Mouse (Mus musculus) intestine, embryonic 15.5 days (tissue): ENCODE measurements at regions not wholly inside any gene's neighbourhood (a gene's known extent, or its start where the extent isn't known, plus 50 kb on each side); places are given as distances from the start of the nearest gene placed in this dataset.
A peak's percentile ranks its signal among the peaks of the same experiment; 100 is the strongest.

Experiments
- ATAC-seq: fragments of 200-750 bp; cut with Nextera tagmentation; 2 replicates; pipeline ENCODE4 v1.8.0; 2017; ENCODE audit warnings: moderate TSS enrichment, moderate library complexity
- H3K27ac ChIP-seq: fragments of 300-500 bp; sonication (generic); 2 replicates; pipeline ENCODE4 v1.5.1; 2015; ENCODE audit warnings: mild to moderate bottlenecking, inconsistent platforms
- H3K27me3 ChIP-seq: fragments of 300-500 bp; sonication (generic); replicated peaks from 2 replicates; pipeline ENCODE4 v1.6.1; 2015; ENCODE audit warnings: inconsistent platforms
- H3K36me3 ChIP-seq: fragments of 300-500 bp; sonication (generic); 2 replicates; pipeline ENCODE4 v1.6.1; 2015; ENCODE audit warnings: inconsistent platforms
- H3K4me1 ChIP-seq: fragments of 300-500 bp; sonication (generic); replicated peaks from 2 replicates; pipeline ENCODE4 v1.6.1; 2015; ENCODE audit warnings: inconsistent platforms
- H3K4me2 ChIP-seq: fragments of 300-500 bp; sonication (generic); replicated peaks from 2 replicates; pipeline ENCODE4 v1.6.1; 2015; ENCODE audit warnings: mild to moderate bottlenecking, inconsistent platforms
- H3K4me3 ChIP-seq: fragments of 300-500 bp; sonication (generic); replicated peaks from 2 replicates; pipeline ENCODE4 v1.5.1; 2015; ENCODE audit warnings: inconsistent platforms
- H3K9ac ChIP-seq: fragments of 300-500 bp; sonication (generic); 2 replicates; pipeline ENCODE4 v1.6.1; 2015; ENCODE audit warnings: inconsistent platforms
- H3K9me3 ChIP-seq: fragments of 300-500 bp; sonication (generic); 2 replicates; pipeline ENCODE4 v1.6.1; 2016; ENCODE audit warnings: inconsistent platforms
- WGBS: fragments of 180-500 bp; shearing (Covaris S2); methylation state at CpG from one replicate; pipeline ENCODE4 v1.1.7; 2015; 5-methylcytosine and 5-hydroxymethylcytosine counted together

DNA sequence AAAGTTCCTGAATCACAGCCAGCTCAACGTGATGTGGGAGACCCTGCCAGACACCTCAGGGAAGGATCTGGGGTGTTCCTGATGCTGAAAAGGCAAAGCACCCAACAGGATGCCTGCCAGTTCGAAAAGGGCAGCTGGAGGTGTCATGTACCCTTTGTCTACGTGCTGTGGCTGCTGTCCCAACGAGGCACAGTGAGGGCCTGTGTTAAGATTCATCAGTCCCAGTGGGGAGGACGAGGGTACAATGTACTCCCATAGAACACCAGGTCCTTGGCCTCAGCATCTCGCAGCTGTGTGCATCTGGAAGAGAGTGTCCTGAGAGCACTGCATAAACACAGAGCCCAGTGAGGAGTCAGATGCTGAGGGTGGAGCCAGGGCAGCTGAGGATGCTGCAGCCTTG, 456.5 kb downstream of the Prdm2 start:
- Histone ChIP-seq H3K4me2 (no peak overlapping the region), H3K4me3 (no peak overlapping the region), H3K36me3 (no peaks in the 10 kb centered on the region), H3K27me3 (no peaks in the 10 kb centered on the region), H3K9ac (no peak overlapping the region), H3K4me1 (no peaks in the 10 kb centered on the region; the same call in 1 of the 2 replicates), H3K9me3 (no peaks in the 10 kb centered on the region), H3K27ac (peak overlapping the region; percentile 71)
- peak; percentile 86 for ATAC-seq
- 57% methylated on average over 6 of the region's 6 CpGs for WGBS

DNA sequence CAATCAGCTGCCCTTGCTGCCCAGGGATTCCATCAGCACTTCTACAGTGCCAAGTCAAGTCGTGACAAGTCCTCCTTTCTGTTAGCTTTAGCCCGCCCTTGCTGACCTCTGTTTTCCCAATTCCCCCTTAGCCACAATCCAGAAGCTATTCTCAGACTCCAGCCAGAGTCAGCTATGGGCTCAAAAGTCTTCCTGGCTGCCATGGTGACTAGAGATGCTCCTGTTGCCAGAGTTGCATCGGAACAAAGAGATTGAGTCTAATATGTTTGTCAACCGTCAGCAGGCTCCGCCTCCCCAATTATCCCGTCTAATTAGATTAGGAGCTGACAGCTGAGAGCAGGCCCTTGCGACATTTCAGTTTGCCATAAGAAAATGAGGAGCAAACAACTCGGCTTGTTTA, 462.9 kb downstream of the Prdm2 start:
- no peaks in the 10 kb centered on the region for H3K4me1 ChIP-seq
- ATAC-seq: no peak
- H3K27me3 ChIP-seq: no peaks in the 10 kb centered on the region
- 54% methylated on average over 8 of the region's 8 CpGs for WGBS
- no peak overlapping the region for H3K4me2 ChIP-seq
- no peak overlapping the region for H3K27ac ChIP-seq
- no peaks in the 10 kb centered on the region for H3K9me3 ChIP-seq
- H3K9ac ChIP-seq: no peak overlapping the region
- H3K4me3 ChIP-seq: no peak overlapping the region
- H3K36me3 ChIP-seq: no peaks in the 10 kb centered on the region

DNA sequence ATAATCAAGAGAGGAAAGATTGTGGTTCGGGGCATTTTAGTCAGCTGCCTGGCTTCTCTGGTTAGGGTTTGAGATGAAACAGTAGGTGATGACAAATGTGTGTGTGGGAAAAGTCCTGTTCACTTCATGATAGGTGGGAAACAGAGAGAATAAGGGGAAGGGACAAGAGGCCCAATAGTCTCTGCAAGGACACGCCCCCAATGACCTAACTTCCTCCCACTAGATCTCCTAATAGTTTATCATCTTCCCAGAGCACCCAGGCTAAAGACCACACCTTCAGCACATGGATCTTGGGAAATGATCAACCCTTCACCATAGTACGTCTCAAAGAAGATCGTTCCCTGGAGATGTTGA, 484.3 kb upstream of the Kazn start:
- WGBS: 89% methylated on average over 4 of the region's 4 CpGs

DNA sequence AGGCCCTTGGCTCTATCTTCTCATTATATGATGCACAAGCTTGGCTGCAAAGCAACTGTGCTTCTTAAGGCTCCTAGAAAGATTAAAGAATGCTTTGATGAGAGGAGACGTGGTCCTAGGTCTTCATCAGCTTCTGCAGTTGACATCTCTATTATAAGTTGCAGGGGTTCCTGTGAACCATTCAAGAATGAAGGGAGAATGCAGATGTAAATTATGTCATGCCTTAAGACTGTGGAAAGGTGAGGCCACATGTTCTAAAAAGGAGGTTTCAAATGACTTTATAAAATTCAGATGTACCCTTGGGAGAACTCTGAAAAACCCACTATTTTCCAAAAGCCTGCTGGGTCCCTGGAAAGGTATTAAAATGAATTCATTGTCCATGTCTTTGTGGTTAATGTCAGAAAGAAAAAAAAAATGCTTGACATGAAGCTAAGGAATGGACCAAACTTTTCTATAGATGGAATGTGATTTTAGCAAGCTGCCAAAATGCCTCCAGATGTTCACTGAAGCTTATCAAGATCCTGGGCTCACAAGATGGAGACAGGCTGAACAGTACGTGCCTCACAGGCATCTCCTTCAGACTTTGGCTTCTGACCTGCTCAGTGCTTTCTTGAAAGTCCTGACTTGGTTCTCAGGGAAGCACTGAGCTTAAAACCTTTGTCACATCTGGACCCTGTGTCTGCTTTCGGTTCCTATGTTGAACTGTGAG, 483.8 kb upstream of the Kazn start:
- no peak for ATAC-seq
- H3K27me3 ChIP-seq: no peaks in the 10 kb centered on the region
- no peak overlapping the region for H3K4me2 ChIP-seq
- no peaks in the 10 kb centered on the region for H3K4me1 ChIP-seq
- WGBS: 63% methylated on average over 3 of the region's 3 CpGs
- H3K4me3 ChIP-seq: no peak overlapping the region
- H3K27ac ChIP-seq: no peak overlapping the region
- no peaks in the 10 kb centered on the region for H3K36me3 ChIP-seq
- H3K9ac ChIP-seq: no peak overlapping the region
- no peaks in the 10 kb centered on the region for H3K9me3 ChIP-seq

More for the DNA sequence above, 484.3 kb upstream of the Kazn start:
- H3K27ac ChIP-seq: no peak overlapping the region
- ATAC-seq: no peak
- H3K9me3 ChIP-seq: no peaks in the 10 kb centered on the region
- H3K4me1 ChIP-seq: no peaks in the 10 kb centered on the region
- no peak overlapping the region for H3K9ac ChIP-seq
- no peak overlapping the region for H3K4me2 ChIP-seq
- no peak overlapping the region for H3K4me3 ChIP-seq
- no peaks in the 10 kb centered on the region for H3K27me3 ChIP-seq
- H3K36me3 ChIP-seq: no peaks in the 10 kb centered on the region

DNA sequence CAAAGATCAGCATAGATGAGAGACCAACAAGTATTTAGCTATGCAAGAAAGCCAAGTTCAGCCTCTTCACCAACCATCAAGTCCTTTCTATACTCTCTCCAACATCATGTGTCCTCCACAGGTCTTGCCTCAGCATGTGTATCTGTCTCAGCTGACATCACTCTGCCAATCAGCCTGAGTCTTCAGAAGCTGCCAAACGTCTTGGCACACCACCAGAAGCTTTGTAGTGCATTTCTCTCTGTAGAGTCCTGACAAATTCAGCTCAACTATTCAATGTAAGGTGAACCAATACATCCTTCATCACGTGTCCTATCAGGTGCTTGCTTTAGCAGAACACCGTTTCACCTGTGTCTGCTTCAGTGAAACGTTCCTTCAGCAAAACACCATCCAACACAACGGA, 462.4 kb upstream of the Kazn start:
- no peak overlapping the region for H3K27ac ChIP-seq
- H3K4me3 ChIP-seq: no peak overlapping the region
- H3K27me3 ChIP-seq: no peaks in the 10 kb centered on the region
- ATAC-seq: no peak
- no peaks in the 10 kb centered on the region for H3K4me1 ChIP-seq
- H3K9me3 ChIP-seq: no peaks in the 10 kb centered on the region
- H3K36me3 ChIP-seq: no peaks in the 10 kb centered on the region
- H3K4me2 ChIP-seq: no peak overlapping the region
- H3K9ac ChIP-seq: no peak overlapping the region
- 87% methylated on average over 5 of the region's 5 CpGs for WGBS

DNA sequence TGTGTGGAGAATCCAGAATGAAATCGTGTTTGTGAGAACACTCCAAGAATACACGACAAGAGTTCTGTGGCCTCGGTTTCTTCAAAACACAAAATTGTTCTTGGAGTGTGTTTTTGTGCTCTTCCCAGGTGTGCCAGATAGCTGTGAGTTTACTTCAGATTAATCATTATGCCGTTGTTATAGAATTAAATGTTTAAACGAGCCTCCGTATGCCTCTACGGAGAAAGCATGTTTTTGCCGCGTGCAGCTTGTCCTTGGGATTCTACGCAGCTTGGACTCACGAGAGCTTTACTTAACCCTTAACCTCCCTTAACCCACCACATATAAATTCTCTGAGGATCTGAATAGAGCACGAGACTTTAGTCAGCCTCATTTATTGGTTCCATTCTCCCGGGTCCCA, 455.7 kb upstream of the Kazn start:
- Histone ChIP-seq H3K4me3 (no peak overlapping the region), H3K36me3 (no peaks in the 10 kb centered on the region), H3K4me2 (no peak overlapping the region), H3K27ac (no peak overlapping the region), H3K27me3 (no peaks in the 10 kb centered on the region), H3K4me1 (no peaks in the 10 kb centered on the region), H3K9ac (no peak overlapping the region), H3K9me3 (no peaks in the 10 kb centered on the region)
- ATAC-seq: no peak
- WGBS: 52% methylated on average over 13 of the region's 13 CpGs

DNA sequence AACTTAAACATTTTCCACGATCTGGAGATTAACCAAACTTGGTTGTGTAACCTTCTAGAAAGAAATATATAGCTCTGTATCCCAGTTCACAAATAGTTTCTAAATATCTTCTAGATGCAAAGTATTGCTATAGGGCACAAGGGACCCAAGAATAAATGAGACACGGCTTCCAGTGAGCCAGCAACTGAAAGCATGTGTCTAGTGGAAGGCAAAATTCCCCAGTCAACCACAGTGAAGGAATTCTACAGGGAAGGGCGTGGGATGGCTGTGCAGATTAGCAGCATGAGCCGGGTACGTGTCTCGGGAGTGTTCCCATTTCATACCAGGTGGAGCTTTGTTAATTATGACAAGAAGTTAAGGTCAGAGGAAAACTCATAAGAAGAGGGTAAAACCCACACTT, 449.0 kb upstream of the Kazn start:
- H3K36me3 ChIP-seq: no peaks in the 10 kb centered on the region
- ATAC-seq: no peak
- H3K4me3 ChIP-seq: no peak overlapping the region
- H3K9ac ChIP-seq: no peak overlapping the region
- H3K9me3 ChIP-seq: no peaks in the 10 kb centered on the region
- H3K27ac ChIP-seq: no peak overlapping the region
- WGBS: 79% methylated on average over 6 of the region's 6 CpGs
- H3K4me2 ChIP-seq: no peak overlapping the region
- no peaks in the 10 kb centered on the region for H3K4me1 ChIP-seq
- H3K27me3 ChIP-seq: no peaks in the 10 kb centered on the region

DNA sequence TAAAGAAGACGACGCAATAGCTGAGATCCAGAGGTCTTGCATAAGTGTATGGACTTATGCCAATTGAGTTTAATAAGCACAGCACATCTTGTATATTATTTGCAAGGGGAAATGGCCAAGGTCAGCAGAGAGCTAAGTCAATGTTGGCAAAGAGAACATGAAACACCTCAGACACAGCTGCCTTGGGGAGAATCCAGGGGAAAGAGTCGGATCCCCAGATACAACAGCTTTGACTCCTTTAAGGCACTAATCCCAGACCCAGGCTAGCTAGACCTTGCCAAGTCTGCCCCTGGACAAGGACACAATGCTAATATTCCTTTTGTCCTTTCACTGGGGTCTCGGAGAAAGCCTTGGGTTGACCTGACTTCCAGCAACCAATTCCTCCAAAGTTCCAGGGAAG, 438.2 kb upstream of the Kazn start:
- Histone ChIP-seq H3K4me1 (0 out of 2 replicates have a peak, but pooled peaks cover 2% of the 10 kb centered on the region), H3K9me3 (no peaks in the 10 kb centered on the region), H3K4me2 (no peak overlapping the region), H3K9ac (no peak overlapping the region), H3K27me3 (no peaks in the 10 kb centered on the region), H3K4me3 (no peak overlapping the region), H3K36me3 (no peaks in the 10 kb centered on the region), H3K27ac (no peak overlapping the region)
- no peak for ATAC-seq
- WGBS: 82% methylated on average over 4 of the region's 4 CpGs

DNA sequence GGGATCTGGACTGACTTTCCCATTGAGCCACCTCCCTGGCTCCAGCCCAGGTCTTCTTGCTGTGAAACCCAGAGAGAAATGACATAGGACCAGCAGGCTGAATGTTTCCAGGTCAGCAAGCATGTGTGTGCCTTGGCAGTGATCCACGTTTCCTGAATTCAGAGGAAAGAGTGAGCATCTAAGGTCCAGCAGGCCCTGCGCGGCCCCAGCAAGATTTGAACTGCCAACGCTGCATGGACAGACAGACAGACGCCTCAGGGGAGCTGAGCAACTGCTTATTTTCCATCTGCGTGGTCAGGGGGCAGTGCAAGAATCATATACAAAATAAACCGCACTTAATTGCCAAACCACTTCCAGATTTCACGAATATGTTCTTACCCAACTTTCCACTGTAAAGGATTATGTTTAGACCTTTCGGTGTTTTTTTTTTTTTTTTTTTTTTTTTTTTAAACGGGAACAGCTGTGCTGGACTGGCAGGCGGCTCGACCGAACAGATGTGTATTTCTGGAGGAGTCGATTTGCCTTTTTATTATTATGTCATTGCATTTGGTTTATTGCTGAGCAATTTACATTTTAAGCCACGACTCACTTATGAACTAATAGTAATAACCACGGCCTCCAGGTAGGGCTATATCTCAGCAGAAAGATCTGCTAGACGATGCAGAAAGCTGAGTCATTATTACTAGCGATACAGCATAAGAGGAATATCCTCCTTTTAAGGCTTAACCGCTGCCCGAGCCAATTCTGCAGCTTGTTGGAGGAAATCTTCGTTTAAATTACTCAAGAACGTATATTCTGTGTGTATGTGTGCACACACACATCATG, 435.7 kb upstream of the Kazn start:
- WGBS: 50% methylated on average over 22 of the region's 22 CpGs
- Histone ChIP-seq H3K27ac (no peak overlapping the region), H3K36me3 (no peaks in the 10 kb centered on the region), H3K9me3 (no peaks in the 10 kb centered on the region), H3K4me1 (0 out of 2 replicates have a peak, but pooled peaks cover 2% of the 10 kb centered on the region), H3K27me3 (no peaks in the 10 kb centered on the region), H3K9ac (no peak overlapping the region), H3K4me3 (no peak overlapping the region), H3K4me2 (no peak overlapping the region)
- no peak for ATAC-seq

DNA sequence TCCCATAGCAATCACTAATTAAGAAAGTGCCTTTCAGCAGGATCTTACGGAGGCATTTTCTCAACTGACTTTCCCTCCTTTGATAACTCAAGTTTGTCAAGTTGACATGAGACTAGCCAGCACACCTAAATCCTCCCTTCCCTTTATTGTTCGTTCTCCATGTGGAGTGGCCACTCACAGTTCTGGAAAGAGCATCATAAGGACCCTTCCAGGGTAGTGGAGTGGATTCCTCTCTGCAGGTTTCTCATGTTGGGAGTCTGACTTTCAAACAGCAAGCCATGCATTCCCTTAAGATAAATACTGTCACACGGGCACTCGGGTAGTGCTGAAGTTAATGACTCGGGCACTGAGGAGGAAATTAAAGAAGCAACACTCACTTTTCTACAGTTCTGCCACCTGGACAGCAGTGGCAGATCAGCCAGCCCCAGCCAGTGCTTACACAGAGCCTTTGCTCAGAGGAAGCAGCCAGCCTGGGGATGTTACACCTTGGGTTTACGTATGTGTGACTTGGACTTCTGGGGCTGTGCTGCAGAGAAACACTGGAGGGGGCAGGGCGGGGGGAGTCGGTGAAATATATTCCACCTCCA, 432.8 kb upstream of the Kazn start:
- no peaks in the 10 kb centered on the region for H3K36me3 ChIP-seq
- 0 out of 2 replicates have a peak, but pooled peaks cover 2% of the 10 kb centered on the region for H3K4me1 ChIP-seq
- WGBS: 53% methylated on average over 8 of the region's 8 CpGs
- H3K27me3 ChIP-seq: no peaks in the 10 kb centered on the region
- H3K4me2 ChIP-seq: no peak overlapping the region
- no peak overlapping the region for H3K4me3 ChIP-seq
- no peak overlapping the region for H3K27ac ChIP-seq
- no peak for ATAC-seq
- H3K9me3 ChIP-seq: no peaks in the 10 kb centered on the region
- H3K9ac ChIP-seq: no peak overlapping the region

DNA sequence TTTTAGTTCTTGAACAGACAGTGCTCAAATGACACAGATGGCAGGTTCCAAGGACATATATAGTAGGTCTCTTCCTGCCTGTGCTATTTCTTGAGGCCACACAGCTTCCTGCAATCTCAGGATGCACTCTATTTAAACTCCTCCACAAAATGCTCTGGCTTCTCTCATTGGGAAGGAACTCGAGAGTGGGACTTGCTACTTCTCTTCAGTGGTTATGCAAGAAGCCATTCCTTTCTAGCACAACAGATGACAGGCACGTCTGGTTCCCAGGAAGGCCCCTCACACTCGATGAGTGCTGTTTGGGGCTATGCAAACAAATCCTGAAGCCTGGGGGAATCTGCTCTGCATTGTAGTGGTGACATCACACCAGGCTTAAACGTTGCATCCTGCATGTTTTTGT, 425.6 kb upstream of the Kazn start:
- WGBS: 31% methylated on average over 4 of the region's 4 CpGs
- no peaks in the 10 kb centered on the region for H3K9me3 ChIP-seq
- ATAC-seq: no peak
- no peaks in the 10 kb centered on the region for H3K36me3 ChIP-seq
- no peak overlapping the region for H3K27ac ChIP-seq
- no peak overlapping the region for H3K4me3 ChIP-seq
- H3K27me3 ChIP-seq: no peaks in the 10 kb centered on the region
- H3K4me1 ChIP-seq: no peaks in the 10 kb centered on the region
- no peak overlapping the region for H3K4me2 ChIP-seq
- H3K9ac ChIP-seq: no peak overlapping the region

DNA sequence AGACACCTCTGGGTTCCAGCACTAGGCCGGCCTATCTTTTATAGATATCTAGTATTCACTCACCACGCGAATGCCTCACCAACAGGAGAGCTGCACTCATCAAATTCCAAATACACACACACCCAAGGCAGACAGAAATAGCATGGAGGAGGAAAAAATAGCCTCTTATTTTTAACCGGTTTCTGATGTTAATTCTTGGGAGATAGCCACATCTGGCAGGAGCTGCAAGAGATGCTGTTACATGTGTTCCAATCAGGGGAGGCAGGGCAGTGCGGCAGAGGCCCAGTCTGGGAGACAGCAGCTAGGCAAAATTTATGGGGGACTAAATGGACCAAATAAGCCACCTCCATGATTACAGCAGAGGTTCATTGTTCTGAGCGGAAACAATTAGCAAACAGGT, 419.0 kb upstream of the Kazn start:
- H3K9ac ChIP-seq: no peak overlapping the region
- ATAC-seq: no peak

More for the DNA sequence above, 419.0 kb upstream of the Kazn start:
- H3K27ac ChIP-seq: no peak overlapping the region
- H3K36me3 ChIP-seq: no peaks in the 10 kb centered on the region
- no peaks in the 10 kb centered on the region for H3K27me3 ChIP-seq
- H3K4me1 ChIP-seq: no peaks in the 10 kb centered on the region
- no peak overlapping the region for H3K4me2 ChIP-seq
- H3K4me3 ChIP-seq: no peak overlapping the region
- H3K9me3 ChIP-seq: no peaks in the 10 kb centered on the region
- WGBS: 85% methylated on average over 6 of the region's 6 CpGs
